Mouse (Mus musculus) cerebellum, postnatal 14 days (tissue): ENCODE data around the gene Clec9a.

ENCODE experiments used
- DNase-seq, 2 experiments: peaks; one replicate each; pipeline ENCODE4 v3.0.0; 2021; ENCODE audit warnings: mixed read lengths in 2 of 2

Gene Clec9a

DNA sequence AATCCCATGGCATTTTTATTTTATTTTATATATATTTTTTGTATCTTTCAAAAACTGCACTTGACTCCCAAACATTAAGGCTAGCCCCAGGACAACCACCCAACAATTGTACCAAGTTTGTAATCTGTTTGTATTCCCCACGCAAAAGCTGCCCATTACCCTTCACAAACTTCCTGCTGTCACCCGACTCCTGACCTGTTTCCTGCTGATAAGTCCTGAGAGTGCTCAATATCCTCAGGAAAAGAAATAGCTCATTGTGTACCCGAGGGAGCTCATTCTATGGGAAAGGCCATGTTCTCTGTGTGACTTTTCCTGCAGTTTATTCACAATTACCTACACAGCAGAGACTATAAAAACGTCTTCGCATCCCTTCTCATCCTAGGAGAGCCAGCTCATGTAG, 17.1 kb downstream of the Clec9a start:
- DNase-seq, result no peak

DNA sequence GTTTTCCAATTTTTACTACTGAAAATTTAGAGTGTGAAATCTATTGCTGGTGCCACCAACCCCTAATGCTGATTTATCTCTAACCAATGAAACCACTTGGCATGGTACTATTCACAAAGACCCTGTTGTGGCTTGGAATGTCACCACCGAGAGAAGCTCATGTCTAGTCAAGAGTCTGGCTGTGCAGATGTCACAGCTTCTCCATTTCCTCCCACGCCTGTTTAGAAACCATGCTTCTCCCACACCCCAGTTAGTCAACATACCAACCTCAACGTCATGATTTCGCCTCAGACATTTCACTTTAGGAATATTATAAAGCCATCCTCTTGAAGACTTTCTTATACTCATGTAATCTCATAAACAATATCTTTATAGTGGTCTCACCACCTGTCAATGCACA, 18.6 kb downstream of the Clec9a start:
- no peak for DNase-seq

DNA sequence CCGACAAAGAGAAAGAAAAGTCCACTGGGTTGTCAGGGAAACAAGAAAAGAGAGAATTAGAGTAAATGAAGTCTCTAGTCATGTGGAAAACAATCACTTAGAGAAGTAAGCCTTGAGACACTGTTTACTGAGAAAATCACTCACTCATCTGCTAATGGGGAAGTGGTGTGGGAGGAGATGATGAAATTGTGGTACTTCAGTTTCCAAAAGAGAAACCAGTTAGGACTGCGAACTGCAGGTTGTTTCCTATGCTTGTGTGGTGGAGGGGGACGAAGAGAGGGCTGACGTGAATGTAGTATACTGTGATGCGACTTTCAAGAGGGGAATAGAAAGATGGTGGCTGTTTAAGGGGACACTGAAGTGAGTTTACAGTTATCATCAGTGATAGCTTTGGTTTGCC, 25.6 kb downstream of the Clec9a start:
- no peak for DNase-seq

DNA sequence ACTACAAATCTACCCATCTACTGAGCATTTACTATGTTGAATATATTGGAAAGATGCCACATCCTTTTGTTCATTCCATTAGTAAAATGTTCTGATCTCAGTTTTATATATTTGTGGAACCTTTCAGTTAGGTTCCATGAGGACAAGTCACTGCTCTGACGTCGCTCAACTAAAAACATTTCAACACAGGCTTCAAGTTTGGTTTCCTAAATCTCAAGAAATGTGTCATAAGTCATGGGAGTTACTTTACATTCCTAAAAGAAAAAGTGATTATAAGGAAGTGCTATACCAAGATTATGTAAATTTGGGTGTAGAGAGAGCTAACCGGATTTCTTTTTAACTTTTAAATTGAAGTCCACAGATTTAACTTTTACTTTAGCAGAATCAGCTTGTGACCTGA, 27.4 kb downstream of the Clec9a start:
- no peak for DNase-seq

DNA sequence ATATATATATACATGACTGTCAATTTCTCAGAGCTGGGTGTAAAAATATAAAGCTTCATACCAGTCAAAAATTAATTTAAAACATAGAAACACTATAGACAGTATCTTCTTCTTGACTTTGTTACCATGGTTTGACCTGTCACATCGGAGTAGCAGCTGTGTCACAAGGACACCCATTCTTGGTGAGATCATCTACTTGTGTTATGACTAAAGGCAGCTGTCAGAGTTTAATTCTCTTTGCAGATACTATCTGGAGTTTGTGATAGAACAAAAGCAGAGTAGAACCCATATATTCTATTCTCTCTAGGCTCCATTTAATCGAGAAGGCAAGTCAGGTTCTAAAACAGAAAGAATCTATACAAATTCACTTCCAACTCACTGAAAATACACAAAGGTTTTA, 29.4 kb downstream of the Clec9a start:
- no peak for DNase-seq

DNA sequence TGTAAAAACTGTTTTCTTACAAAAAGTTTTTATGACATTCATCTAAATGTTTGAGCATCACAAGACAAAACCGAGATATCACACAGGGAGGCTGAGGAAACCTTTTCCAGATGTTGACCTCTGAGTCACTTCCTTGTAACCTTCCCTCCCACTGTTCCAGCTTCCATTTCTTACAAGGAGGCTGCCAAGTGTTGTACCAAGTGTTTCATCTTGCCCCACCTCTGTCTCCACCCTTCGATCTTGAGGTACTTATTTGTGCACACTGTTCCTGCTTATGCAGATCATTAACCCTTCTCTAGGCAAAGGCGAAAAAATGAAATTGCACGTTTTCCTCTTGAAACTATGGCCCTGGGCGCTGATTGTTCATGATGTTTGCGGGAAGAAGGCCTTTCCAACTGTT, 41.1 kb downstream of the Clec9a start:
- DNase-seq, result no peak

DNA sequence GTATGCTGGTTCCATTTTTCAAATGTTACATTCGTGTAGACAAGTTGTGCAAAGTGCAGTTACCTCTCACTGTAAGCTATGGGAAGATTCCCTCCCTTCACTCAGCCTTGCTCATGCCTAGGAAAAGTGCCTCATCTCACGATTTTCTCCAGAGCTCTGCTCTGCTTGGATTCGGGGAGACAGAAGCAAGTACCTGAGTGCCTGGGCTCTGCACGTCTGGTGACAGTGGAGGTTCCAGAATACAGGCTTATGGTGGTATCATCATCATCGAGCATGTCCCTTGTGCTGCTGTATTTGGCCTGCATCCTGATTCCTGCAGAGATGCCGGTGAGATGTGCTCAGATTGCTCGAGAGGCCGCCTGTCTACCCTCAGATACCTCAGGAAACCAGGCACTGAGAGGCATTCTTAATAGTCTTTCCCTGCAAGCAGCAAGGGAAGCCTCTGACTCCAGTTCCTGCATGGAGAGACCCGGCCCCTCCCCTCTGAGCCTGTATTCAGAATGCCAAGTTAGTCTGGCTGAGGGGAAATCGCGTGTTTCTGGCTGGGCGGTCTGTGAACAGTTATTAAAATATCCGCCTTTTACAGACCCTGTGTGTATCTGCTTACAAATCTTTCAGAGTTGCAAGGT, 42.9 kb downstream of the Clec9a start, which contains the start of gene Clec1a:
Gene Clec1a (minus strand): TSS at position 590 of the 629 bp plus-strand sequence.
- DNase-seq, result peak; percentile 37 to 49

DNA sequence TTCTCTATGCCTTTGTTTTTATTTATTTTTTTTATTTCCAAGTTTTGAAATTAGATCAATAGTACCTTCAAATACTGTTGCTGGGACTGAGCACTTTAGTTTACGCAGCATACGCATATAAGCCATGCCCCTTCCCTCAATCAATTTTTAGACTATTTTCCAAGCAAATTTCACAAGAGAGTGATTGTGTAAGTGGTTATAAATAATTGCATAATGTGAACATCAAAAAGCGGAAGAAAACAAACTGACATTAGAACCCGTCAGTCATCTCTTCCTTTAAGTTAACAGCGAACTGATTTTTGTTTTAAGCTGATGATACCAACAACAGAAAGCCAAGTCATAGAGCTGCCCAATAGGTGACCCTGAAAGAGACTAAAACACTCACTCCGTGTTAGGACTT, 62.7 kb downstream of the Clec9a start:
- no peak for DNase-seq

DNA sequence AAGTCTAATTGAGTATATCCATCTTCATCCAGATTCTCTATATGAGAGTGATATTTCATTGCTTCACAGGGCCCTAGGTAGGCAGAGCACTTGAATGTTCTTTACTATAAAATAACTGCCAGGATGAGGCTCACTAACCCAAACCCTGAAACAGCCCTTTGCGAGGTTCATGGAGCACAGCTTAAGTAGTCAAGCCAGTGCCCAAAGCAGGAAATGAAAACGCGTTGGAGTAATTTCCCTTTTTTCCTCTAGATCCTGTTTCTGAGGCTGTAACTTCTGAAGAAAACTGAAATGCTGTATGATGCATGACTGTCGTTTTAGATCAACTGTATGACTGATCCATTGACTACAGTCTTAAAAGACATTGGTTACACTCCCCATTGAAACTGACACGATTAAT, 64.0 kb downstream of the Clec9a start:
- DNase-seq, result no peak
